Mouse (Mus musculus): ENCODE measurements around the gene Tfap2e.

DNA sequence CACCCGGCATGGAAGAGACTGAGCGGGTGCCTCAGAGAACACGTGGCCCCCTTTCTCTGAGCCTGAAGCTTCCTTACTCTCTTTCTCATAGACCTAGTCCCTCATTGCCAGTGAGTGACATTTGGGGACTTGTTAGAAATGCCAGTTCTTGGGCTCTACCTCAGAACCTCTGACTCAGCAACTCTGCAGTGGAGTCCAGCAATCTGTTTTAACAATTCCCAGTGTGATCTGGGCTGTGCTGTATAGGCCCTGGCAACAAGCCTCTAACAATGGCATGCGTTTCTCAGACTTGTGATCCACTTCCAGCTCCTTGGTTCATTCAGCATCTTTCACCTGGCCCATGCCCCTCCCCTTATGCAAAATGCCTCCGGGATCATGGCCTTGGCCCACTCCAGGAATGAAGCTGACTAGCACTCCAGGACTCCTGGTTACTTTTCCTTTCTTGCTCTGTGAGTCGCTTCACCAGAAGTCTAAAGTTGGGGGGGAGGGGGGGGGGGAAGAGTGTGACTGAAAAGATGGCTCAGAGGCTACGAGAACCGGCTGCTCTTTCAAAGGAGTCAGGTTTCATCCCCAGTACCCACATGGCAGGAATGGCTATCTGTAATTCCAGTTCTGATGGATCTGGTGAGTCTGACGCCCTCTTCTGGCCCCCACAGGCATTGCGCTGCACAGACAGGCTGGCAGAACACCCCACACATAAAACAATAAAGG, 4.1 kb upstream of the Tfap2e start:
- TF ChIP-seq CTCF (IDR thresholded peaks at IDR 0.05; ENCODE audit: control insufficient read depth, insufficient read depth, low read length) = peak; percentile 34; the same call in 1 of the 2 replicates
- TF ChIP-seq POLR2A (IDR thresholded peaks at IDR 0.05; ENCODE audit: borderline replicate concordance, control insufficient read depth, low read depth, low read length) = no peak
